Mouse (Mus musculus) hindbrain, embryonic 16.5 days (tissue): ENCODE measurements around the gene Frat2. TPM values are rescaled to one million over a fixed set of nuclear protein-coding genes. Genes with fewer than 3 reads are reported as not detected.

Source experiments
- ATAC-seq: fragments of 200-750 bp; cut with Nextera tagmentation; 2 replicates; pipeline ENCODE4 v1.8.0; 2017; ENCODE audit warnings: moderate TSS enrichment, moderate library complexity
- H3K27ac ChIP-seq: fragments of 300-500 bp; sonication (generic); 2 replicates; pipeline ENCODE4 v1.5.1; 2014; ENCODE audit warnings: low read depth, mild to moderate bottlenecking, control low read depth, low read length, moderate library complexity
- H3K27me3 ChIP-seq: fragments of 300-500 bp; sonication (generic); replicated peaks from 2 replicates; pipeline ENCODE4 v1.6.1; 2014; ENCODE audit warnings: low read length; ENCODE audit not compliant: control insufficient read depth, insufficient read depth
- H3K36me3 ChIP-seq: fragments of 300-500 bp; sonication (generic); 2 replicates; pipeline ENCODE4 v1.6.1; 2014; ENCODE audit warnings: mild to moderate bottlenecking, low read length, moderate library complexity, mixed read lengths; ENCODE audit not compliant: control insufficient read depth, insufficient read depth
- H3K4me1 ChIP-seq: fragments of 300-500 bp; sonication (generic); 2 replicates; pipeline ENCODE4 v1.6.1; 2014; ENCODE audit warnings: low read depth, low read length; ENCODE audit not compliant: control insufficient read depth, insufficient read depth
- H3K4me2 ChIP-seq: fragments of 300-500 bp; sonication (generic); 2 replicates; pipeline ENCODE4 v1.6.1; 2014; ENCODE audit warnings: mild to moderate bottlenecking, low read length, control low read depth, moderate library complexity
- H3K4me3 ChIP-seq: fragments of 300-500 bp; sonication (generic); 2 replicates; pipeline ENCODE4 v1.5.1; 2014; ENCODE audit warnings: mild to moderate bottlenecking, low read length, control low read depth, moderate library complexity
- H3K9ac ChIP-seq: fragments of 300-500 bp; sonication (generic); 2 replicates; pipeline ENCODE4 v1.6.1; 2014; ENCODE audit warnings: low read depth, mild to moderate bottlenecking, control low read depth, low read length, moderate library complexity
- H3K9me3 ChIP-seq: fragments of 300-500 bp; sonication (generic); 2 replicates; pipeline ENCODE4 v1.6.1; 2014; ENCODE audit warnings: mild to moderate bottlenecking, low read length, moderate library complexity; ENCODE audit not compliant: control insufficient read depth
- WGBS: fragments of 180-500 bp; shearing (Covaris S2); extraction: QIAGEN DNeasy Blood & Tissue Kit; methylation state at CpG from one replicate; pipeline ENCODE4 v1.1.7; 2014; 5-methylcytosine and 5-hydroxymethylcytosine counted together
- polyA plus RNA-seq: library from polyadenylated mRNA; unstranded; fragments of >200 nt; fragmentation: Nextera tagmentation; extraction: Ambion mirVana; gene quantifications from 2 replicates; pipeline ENCODE4 v1.2.1, GENCODE M21; 2015

The Frat2 gene
- polyA plus RNA-seq, 1 experiment from 2014 or later: 4.3 TPM

GRCm38 (mm10) chr19:41816410-41816809, 31.5 kb downstream of the Frat2 start:
- ATAC-seq: no peak
- no peak overlapping the region for H3K4me2 ChIP-seq
- H3K27ac ChIP-seq: no peak overlapping the region
- 77% methylated on average over 5 of the region's 5 CpGs for WGBS
- H3K36me3 ChIP-seq: no peaks in the 10 kb centered on the region
- no peaks in the 10 kb centered on the region for H3K27me3 ChIP-seq
- no peaks in the 10 kb centered on the region for H3K9me3 ChIP-seq
- H3K4me1 ChIP-seq: no peaks in the 10 kb centered on the region
- no peak overlapping the region for H3K4me3 ChIP-seq
- H3K9ac ChIP-seq: no peak overlapping the region

DNA sequence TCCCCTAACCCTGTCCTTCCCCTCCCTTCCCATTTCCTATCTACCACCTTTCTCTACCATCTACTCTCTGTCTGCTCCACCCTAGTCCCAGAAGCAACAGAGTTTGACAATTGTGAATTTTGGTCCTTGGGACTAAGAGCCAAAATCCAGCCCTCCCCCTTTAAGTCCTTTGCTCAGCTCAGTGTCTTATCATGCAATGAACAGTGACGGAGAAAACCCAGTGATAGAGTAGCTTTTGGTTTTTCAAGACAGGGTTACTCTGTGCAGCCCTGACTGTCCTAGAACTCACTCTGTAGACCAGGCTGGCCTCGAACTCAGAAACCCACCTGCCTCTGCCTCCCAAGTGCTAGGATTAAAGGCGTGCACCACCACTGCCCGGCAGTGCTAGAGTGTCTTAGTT, 34.6 kb downstream of the Frat2 start:
- WGBS: 88% methylated on average over 4 of the region's 4 CpGs
- no peak overlapping the region for H3K9ac ChIP-seq
- no peak overlapping the region for H3K27ac ChIP-seq

DNA sequence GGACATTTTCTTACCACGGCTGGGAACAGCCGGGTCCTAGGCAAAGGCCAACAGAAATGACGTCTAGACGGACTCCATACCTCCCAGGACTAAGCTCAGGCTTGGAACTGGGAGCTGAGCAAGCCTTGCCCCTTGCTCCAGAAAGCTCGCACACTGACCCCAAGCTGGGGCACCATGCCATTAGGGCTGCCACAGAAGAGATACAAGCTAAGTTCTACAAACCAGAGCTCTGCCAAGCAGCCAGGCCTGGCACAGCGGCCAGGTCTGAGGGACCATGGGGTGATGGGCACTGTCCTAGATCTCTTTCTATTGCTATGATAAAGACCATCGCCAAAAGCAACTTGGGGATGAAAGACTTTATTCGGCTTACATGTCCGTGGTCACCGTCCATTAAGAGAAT, 35.4 kb downstream of the Frat2 start:
- 94% methylated on average over 10 of the region's 10 CpGs for WGBS
- Histone ChIP-seq H3K36me3 (no peaks in the 10 kb centered on the region), H3K4me3 (no peak overlapping the region), H3K4me1 (no peaks in the 10 kb centered on the region), H3K9me3 (no peaks in the 10 kb centered on the region), H3K27ac (no peak overlapping the region), H3K4me2 (no peak overlapping the region), H3K27me3 (no peaks in the 10 kb centered on the region), H3K9ac (no peak overlapping the region)
- no peak for ATAC-seq

More for the DNA sequence above, 34.6 kb downstream of the Frat2 start:
- Histone ChIP-seq H3K4me1 (no peaks in the 10 kb centered on the region), H3K4me2 (no peak overlapping the region), H3K27me3 (no peaks in the 10 kb centered on the region), H3K36me3 (no peaks in the 10 kb centered on the region), H3K9me3 (no peaks in the 10 kb centered on the region), H3K4me3 (no peak overlapping the region)
- ATAC-seq: no peak

- H3K4me1 ChIP-seq: no peaks in the 10 kb centered on the region
- H3K27me3 ChIP-seq: no peaks in the 10 kb centered on the region
- H3K9ac ChIP-seq: no peak overlapping the region
- H3K36me3 ChIP-seq: no peaks in the 10 kb centered on the region
- H3K27ac ChIP-seq: no peak overlapping the region
- no peak for ATAC-seq
- H3K9me3 ChIP-seq: no peaks in the 10 kb centered on the region
- H3K4me3 ChIP-seq: no peak overlapping the region
- WGBS: 78% methylated on average over 5 of the region's 5 CpGs
- H3K4me2 ChIP-seq: no peak overlapping the region
Measured at GRCm38 (mm10) chr19:41810074-41810473, 37.9 kb downstream of the Frat2 start.

DNA sequence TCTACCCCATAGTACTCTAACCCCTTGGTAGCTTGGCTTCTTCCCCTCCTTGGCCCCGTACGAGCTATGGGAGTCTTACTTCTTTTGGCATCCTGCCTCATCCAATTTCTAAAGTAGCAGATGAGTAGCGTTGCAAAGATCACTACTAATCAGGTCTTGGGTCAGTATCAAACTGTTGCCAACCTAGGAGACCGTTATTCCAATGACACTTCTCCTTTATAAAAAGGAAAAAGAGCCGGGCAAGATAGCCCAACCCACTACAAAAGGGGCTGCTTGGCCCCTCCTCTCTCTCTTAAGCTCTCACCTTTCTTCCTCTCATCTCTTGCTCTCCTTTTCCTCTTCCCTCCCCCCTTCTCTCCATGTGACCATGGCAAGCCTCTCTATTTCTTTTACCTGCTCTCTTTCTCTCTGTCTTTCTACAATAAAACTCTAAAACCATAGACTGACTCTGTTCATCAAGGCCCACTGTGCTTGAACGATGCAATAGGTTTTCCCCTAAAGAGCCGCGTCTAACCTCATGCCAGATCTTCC, 39.8 kb downstream of the Frat2 start:
- H3K27ac ChIP-seq: no peak overlapping the region
- WGBS: 85% methylated on average over 8 of the region's 8 CpGs
- no peak overlapping the region for H3K4me2 ChIP-seq
- H3K9me3 ChIP-seq: no peaks in the 10 kb centered on the region
- no peak overlapping the region for H3K9ac ChIP-seq
- H3K4me1 ChIP-seq: no peaks in the 10 kb centered on the region
- no peak for ATAC-seq
- H3K4me3 ChIP-seq: no peak overlapping the region
- no peaks in the 10 kb centered on the region for H3K27me3 ChIP-seq
- H3K36me3 ChIP-seq: no peaks in the 10 kb centered on the region

- Histone ChIP-seq H3K4me1 (no peaks in the 10 kb centered on the region), H3K9me3 (no peaks in the 10 kb centered on the region), H3K4me2 (no peak overlapping the region), H3K36me3 (no peaks in the 10 kb centered on the region), H3K27me3 (no peaks in the 10 kb centered on the region), H3K4me3 (no peak overlapping the region), H3K9ac (no peak overlapping the region), H3K27ac (no peak overlapping the region)
- 91% methylated on average over 9 of the region's 9 CpGs for WGBS
- no peak for ATAC-seq
Measured at GRCm38 (mm10) chr19:41807497-41807896, 40.4 kb downstream of the Frat2 start.

- Histone ChIP-seq H3K27me3 (no peaks in the 10 kb centered on the region), H3K36me3 (no peaks in the 10 kb centered on the region), H3K4me2 (no peak overlapping the region), H3K9ac (no peak overlapping the region), H3K4me3 (no peak overlapping the region), H3K4me1 (peaks cover 8% of the 10 kb centered on the region), H3K27ac (no peak overlapping the region), H3K9me3 (no peaks in the 10 kb centered on the region)
- ATAC-seq: no peak
- 92% methylated on average over 4 of the region's 4 CpGs for WGBS
Measured at GRCm38 (mm10) chr19:41805831-41806230, 42.1 kb downstream of the Frat2 start.

GRCm38 (mm10) chr19:41803322-41803721, 44.6 kb downstream of the Frat2 start:
- H3K27me3 ChIP-seq: no peaks in the 10 kb centered on the region
- no peak for ATAC-seq
- no peaks in the 10 kb centered on the region for H3K9me3 ChIP-seq
- 39% methylated on average over 7 of the region's 7 CpGs for WGBS
- H3K9ac ChIP-seq: no peak overlapping the region
- no peak overlapping the region for H3K4me2 ChIP-seq
- H3K27ac ChIP-seq: no peak overlapping the region
- no peak overlapping the region for H3K4me3 ChIP-seq
- H3K36me3 ChIP-seq: no peaks in the 10 kb centered on the region
- peaks cover 10% of the 10 kb centered on the region for H3K4me1 ChIP-seq

DNA sequence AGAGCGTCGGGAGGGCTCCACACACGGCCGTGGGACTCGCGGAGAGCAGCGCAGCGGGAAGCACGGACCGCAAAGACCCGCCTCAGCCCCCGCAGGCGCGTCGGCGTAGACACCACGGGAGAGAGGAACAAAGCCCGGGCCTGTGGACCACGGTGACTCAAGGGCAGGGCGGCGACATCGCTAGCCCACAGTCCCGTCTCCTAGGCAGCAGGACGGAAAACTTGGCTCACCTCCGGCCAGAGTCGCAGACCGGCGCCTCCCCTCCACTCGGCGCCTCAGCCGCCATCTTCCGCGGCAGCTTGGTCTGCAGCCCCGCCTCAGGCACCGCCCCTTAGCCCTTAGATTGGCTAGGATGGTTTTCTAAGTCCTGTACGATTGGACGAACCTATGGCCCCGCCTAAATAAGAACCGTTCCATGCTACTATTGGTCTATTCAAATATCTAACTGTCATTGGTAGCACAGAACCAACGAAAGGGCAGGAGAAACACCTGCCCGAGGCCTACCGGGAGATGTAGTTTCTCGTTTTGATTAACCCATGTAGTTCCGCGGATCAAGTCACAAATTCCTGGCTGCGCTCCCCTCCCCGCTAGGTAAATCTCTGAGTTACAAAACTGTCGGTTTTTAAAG, 46.1 kb downstream of the Frat2 start, which contains the start of gene Arhgap19:
Arhgap19 (minus strand) TSS at position 306 of the 628 bp plus-strand sequence.
- peaks cover 10% of the 10 kb centered on the region for H3K4me1 ChIP-seq
- H3K27ac ChIP-seq: peak within 1 kb of the TSS; percentile 63
- peak within 1 kb of the TSS; percentile 83 for H3K4me2 ChIP-seq
- H3K4me3 ChIP-seq: peak within 1 kb of the TSS; percentile 69
- WGBS: 0% methylated on average over 46 of the region's 48 CpGs
- peak within 1 kb of the TSS; percentile 64 for H3K9ac ChIP-seq
- ATAC-seq: peak; percentile 100
- H3K36me3 ChIP-seq: no peaks in the 10 kb centered on the region
- no peaks in the 10 kb centered on the region for H3K9me3 ChIP-seq
- H3K27me3 ChIP-seq: no peaks in the 10 kb centered on the region
